Mouse (Mus musculus) embryonic facial prominence, embryonic 11.5 days (tissue): ENCODE measurements around the gene Dis3l. TPM values are rescaled to one million over a fixed set of nuclear protein-coding genes. Genes with fewer than 3 reads are reported as not detected.
"Not testable (repeated sequence)": the region's sequence is repeated elsewhere in the genome, so short reads cannot be mapped to it uniquely, and the experiment has no call there.

Experiments used
- ATAC-seq: fragments of 200-750 bp; cut with Nextera tagmentation; replicated peaks from 2 replicates; pipeline ENCODE4 v1.8.0; 2017; ENCODE audit warnings: low read depth; ENCODE audit not compliant: insufficient number of reproducible peaks, low FRiP score, low TSS enrichment
- DNase-seq: peaks from one replicate; pipeline ENCODE4 v3.0.0-alpha.2; 2015; ENCODE audit warnings: low spot score
- H3K27ac ChIP-seq: fragments of 300-500 bp; sonication (generic); replicated peaks from 2 replicates; pipeline ENCODE4 v1.5.1; 2014; ENCODE audit warnings: mild to moderate bottlenecking, low read depth, low read length, control low read depth
- H3K27me3 ChIP-seq: fragments of 300-500 bp; sonication (generic); 2 replicates; pipeline ENCODE4 v1.6.1; 2014; ENCODE audit warnings: mild to moderate bottlenecking, low read length, moderate library complexity, mixed read lengths; ENCODE audit not compliant: control insufficient read depth, insufficient read depth
- H3K36me3 ChIP-seq: fragments of 300-500 bp; sonication (generic); replicated peaks from 2 replicates; pipeline ENCODE4 v1.6.1; 2014; ENCODE audit warnings: low read depth, mild to moderate bottlenecking, low read length, moderate library complexity, mixed read lengths; ENCODE audit not compliant: control insufficient read depth, insufficient read depth
- H3K4me1 ChIP-seq: fragments of 300-500 bp; sonication (generic); 2 replicates; pipeline ENCODE4 v1.6.1; 2014; ENCODE audit warnings: low read length, mixed read lengths; ENCODE audit not compliant: control insufficient read depth, insufficient read depth
- H3K4me2 ChIP-seq: fragments of 300-500 bp; sonication (generic); 2 replicates; pipeline ENCODE4 v1.6.1; 2014; ENCODE audit warnings: low read depth, mild to moderate bottlenecking, control low read depth, low read length, moderate library complexity
- H3K4me3 ChIP-seq: fragments of 300-500 bp; sonication (generic); 2 replicates; pipeline ENCODE4 v1.5.1; 2014; ENCODE audit warnings: low read depth, low read length, control low read depth
- H3K9ac ChIP-seq: fragments of 300-500 bp; sonication (generic); replicated peaks from 2 replicates; pipeline ENCODE4 v1.6.1; 2014; ENCODE audit warnings: mild to moderate bottlenecking, control low read depth, low read length
- H3K9me3 ChIP-seq: fragments of 300-500 bp; sonication (generic); replicated peaks from 2 replicates; pipeline ENCODE4 v1.6.1; 2016; ENCODE audit warnings: mild to moderate bottlenecking, low read length, inconsistent platforms, mixed read lengths; ENCODE audit not compliant: control insufficient read depth
- WGBS: fragments of 180-500 bp; shearing (Covaris S2); extraction: QIAGEN DNeasy Blood & Tissue Kit; methylation state at CpG from one replicate; pipeline ENCODE4 v1.1.7; 2014; 5-methylcytosine and 5-hydroxymethylcytosine counted together
- polyA plus RNA-seq: library from polyadenylated mRNA; unstranded; fragments of >200 nt; fragmentation: Nextera tagmentation; extraction: Ambion mirVana; gene quantifications from 2 replicates; pipeline ENCODE4 v1.2.1, GENCODE M21; 2014

Dis3l gene
- polyA plus RNA-seq, 1 experiment from 2014 or later: 25.5 TPM

DNA sequence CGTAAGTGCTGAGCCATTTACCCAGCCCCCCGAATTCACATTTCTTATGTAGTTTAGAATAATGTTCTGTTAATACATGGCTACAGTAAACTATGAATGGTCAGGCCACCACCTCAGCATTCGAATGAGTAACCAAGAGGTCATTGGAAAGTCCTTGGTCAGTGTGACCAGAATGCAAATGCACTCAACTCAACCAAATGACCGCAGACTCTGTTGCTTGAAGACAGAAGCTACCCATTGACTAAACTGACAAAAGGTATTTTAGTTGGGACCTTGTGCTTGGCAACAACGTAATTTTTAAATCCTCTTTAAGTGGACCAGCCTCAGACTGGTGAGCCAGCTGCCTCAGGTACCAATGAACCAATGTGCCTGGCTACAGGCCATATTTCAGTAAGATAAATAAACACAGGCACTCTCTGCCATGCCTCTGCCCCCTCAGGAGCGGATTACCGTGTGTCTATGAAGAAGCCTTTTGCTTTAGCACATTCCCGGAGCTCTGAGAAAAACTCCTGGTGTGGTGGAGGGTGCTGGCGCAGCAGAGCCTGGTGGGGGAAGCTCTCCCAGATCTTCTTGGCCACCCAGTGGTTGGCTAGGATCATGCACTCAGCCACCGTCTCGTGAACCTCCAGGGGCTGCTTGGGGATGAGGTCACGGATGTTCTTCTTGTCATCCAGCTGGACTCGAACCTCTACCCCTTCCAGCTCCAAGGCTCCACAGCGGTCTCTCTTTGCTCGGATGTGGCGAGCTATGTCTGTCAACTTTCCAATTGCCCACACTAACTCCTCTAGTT is 29.9 kb downstream of the Dis3l start:
- DNase-seq (peak; percentile 3), ATAC-seq (no peak)
- no peak overlapping the region for H3K27ac ChIP-seq
- H3K36me3 ChIP-seq: no peaks in the 10 kb centered on the region
- H3K4me2 ChIP-seq: no peak overlapping the region
- no peaks in the 10 kb centered on the region for H3K9me3 ChIP-seq
- no peaks in the 10 kb centered on the region for H3K4me1 ChIP-seq
- no peak overlapping the region for H3K4me3 ChIP-seq
- no peaks in the 10 kb centered on the region for H3K27me3 ChIP-seq
- 77% methylated on average over 16 of the region's 16 CpGs for WGBS
- no peak overlapping the region for H3K9ac ChIP-seq

DNA sequence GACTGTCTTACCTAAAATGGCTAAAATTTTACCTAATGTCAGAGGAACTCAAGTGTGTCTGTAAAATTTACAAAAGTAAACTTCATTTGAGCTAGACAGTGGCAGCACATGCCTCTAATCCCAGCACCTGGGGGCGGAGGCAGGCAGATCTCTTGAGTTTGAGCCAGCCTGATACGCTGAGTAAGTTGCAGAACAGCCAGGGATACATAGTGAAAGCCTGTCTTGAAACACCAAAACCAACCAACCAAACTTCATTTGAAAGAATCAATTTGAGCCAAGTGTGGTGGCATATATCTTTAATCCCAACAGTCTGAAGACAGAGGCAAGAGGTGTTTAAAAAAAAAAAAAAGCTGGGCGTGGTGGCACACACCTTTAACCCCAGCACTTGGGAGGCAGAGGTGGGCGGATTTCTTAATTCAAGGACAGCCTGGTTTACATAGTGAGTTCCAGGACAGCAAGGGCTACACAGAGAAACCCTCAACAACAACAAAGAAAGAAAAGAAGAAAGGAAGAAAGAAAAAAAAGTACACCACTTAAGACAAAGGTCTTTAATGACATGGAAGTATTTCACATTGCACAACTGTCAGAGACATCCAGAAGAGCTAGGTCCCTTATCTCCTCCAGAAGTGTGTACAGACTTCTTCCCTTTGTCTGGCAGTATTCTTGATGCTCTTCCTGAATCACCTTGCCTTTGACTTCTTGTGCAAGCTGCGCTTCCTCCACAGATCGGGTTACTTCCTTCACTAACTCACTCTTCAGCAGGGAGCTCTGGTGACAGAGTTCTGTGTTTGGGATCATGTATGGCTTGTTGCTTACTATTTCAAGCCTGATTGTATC is 34.4 kb downstream of the Dis3l start:
- ATAC-seq: no peak
- H3K36me3 ChIP-seq: no peaks in the 10 kb centered on the region
- 84% methylated on average over 6 of the region's 6 CpGs for WGBS

DNA sequence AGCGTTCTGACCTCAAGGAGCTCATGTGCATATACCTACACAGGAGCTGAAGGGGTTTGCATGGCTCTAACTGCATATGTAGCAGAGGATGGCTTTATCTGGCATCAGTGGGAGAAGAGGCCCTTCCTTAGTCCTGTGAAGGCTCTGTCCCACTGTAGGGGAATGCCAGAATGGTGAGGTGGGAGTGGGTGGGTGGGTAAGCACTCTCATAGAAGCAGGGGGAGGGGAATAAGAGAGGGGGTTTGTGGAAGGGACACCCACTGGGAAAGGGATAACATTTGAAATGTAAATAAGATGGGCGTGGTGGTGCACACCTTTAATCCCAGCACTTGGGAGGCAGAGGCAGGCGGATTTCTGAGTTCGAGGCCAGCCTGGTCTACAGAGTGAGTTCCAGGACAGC is 38.0 kb downstream of the Dis3l start:
- not testable (repeated sequence) for H3K36me3 ChIP-seq, H3K9me3 ChIP-seq, H3K27ac ChIP-seq, H3K9ac ChIP-seq, H3K4me3 ChIP-seq, H3K4me2 ChIP-seq, DNase-seq, H3K4me1 ChIP-seq, ATAC-seq, H3K27me3 ChIP-seq
- WGBS: 86% methylated on average over 4 of the region's 4 CpGs

More for the DNA sequence above, 34.4 kb downstream of the Dis3l start:
- H3K9ac ChIP-seq: no peak overlapping the region
- no peak overlapping the region for H3K4me2 ChIP-seq
- H3K27ac ChIP-seq: no peak overlapping the region
- no peaks in the 10 kb centered on the region for H3K27me3 ChIP-seq
- no peaks in the 10 kb centered on the region for H3K9me3 ChIP-seq
- no peaks in the 10 kb centered on the region for H3K4me1 ChIP-seq
- DNase-seq: no peak
- no peak overlapping the region for H3K4me3 ChIP-seq

DNA sequence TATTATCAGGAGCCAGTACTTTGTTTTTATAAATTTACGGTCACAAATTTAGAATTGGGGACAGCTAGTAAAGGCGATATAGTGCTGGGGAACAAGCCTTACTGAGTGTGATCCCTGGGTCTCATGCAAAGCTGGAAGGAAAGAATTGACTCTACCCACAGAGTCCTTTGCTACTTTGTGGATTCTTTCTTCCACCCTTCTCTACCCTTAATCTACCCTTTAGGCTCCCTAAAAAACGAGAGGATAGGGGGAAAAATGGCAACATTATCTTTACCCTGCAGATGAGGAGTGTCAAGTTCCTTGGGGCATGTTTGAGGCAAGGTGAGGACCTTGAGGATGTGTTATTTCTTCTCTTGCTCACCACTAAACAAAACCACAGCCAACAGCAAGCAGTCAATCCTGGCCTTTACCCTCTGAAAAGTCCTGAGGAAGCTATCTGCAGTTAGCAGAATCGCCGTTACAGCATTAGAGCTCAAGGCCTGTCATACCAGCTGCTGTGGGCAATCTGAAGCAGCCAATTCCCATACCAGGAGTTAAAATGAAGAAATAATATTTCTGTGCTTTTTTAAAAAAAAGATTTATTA is 58.6 kb downstream of the Dis3l start:
- ATAC-seq (no peak), DNase-seq (no peak)
- WGBS: 59% methylated on average over 5 of the region's 5 CpGs
- Histone ChIP-seq H3K4me3 (peak overlapping the region; percentile 71), H3K4me2 (peak overlapping the region; percentile 47), H3K36me3 (no peaks in the 10 kb centered on the region), H3K9ac (peak overlapping the region; percentile 91), H3K27me3 (no peaks in the 10 kb centered on the region), H3K4me1 (no peaks in the 10 kb centered on the region), H3K9me3 (no peaks in the 10 kb centered on the region), H3K27ac (no peak overlapping the region)

DNA sequence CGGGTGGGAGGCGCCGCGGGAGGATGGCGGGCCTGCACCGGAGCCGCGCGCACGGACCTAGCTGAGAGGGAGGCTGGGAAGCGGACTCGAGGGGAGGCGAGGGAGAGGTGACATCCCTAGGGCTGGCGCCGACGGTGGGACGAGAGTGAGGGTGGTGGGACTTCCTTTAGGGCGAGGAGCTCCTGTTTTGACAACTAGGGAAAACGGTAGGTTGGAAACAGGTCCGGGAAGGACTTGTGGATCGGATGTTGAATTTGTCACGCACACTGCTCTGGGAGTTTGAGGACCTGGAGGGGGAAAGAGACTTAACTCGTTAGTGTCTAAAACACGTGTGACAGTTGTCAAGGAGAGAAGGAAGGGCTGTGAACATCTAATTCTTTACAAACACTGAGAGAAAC is 59.3 kb downstream of the Dis3l start:
- Histone ChIP-seq H3K9ac (peak overlapping the region; percentile 91), H3K9me3 (no peaks in the 10 kb centered on the region), H3K36me3 (no peaks in the 10 kb centered on the region), H3K4me2 (peak overlapping the region; percentile 47), H3K4me3 (peak overlapping the region; percentile 71), H3K4me1 (no peaks in the 10 kb centered on the region), H3K27me3 (no peaks in the 10 kb centered on the region), H3K27ac (peak overlapping the region; percentile 90)
- ATAC-seq: peak; percentile 80
- DNase-seq: no peak
- 0% methylated on average over 24 of the region's 24 CpGs for WGBS

DNA sequence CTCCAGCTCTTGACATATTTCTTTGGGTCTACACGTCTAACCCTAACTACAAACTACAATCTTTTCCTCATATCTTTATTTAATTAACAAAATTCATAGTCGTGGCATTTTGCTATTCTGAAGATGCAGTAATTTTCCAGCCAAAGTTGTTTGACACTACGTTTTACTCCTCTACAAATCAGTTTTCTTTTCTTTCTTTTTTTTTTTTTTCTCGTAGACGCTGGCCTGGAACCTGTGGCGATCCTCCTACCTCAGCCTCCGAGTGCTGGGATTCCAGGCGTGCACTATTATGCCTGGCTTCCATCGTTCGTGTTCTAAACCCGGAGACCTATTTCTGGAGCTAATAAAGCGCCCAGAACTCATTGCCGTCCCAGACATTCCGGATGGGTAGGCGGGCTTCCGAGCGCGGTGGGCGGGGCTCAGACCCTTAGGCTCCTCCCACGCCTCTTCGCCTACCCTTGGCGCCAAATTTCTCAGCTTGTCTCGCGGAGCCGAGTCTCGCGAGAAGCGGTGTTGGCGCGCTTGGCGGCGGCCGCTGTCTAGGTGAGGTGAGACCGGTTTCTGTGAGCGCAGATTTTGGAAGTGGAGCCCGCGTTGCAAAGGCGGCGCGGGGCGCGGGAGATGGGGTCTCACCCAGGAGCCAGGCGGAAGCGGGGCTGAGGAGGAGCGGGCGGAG is 59.8 kb downstream of the Dis3l start, which contains the start of gene Tipin:
Tipin (plus strand) TSS at position 477 of the 676 bp plus-strand sequence.
- Histone ChIP-seq H3K9ac (peak within 1 kb of the TSS; percentile 91), H3K27me3 (no peaks in the 10 kb centered on the region), H3K4me3 (peak within 1 kb of the TSS; percentile 71), H3K36me3 (no peaks in the 10 kb centered on the region), H3K4me2 (peak within 1 kb of the TSS; percentile 47), H3K27ac (peak within 1 kb of the TSS; percentile 90), H3K9me3 (no peaks in the 10 kb centered on the region), H3K4me1 (no peaks in the 10 kb centered on the region)
- peak; percentile 98 for DNase-seq
- 3% methylated on average over 46 of the region's 46 CpGs for WGBS
- peak; percentile 91 for ATAC-seq

DNA sequence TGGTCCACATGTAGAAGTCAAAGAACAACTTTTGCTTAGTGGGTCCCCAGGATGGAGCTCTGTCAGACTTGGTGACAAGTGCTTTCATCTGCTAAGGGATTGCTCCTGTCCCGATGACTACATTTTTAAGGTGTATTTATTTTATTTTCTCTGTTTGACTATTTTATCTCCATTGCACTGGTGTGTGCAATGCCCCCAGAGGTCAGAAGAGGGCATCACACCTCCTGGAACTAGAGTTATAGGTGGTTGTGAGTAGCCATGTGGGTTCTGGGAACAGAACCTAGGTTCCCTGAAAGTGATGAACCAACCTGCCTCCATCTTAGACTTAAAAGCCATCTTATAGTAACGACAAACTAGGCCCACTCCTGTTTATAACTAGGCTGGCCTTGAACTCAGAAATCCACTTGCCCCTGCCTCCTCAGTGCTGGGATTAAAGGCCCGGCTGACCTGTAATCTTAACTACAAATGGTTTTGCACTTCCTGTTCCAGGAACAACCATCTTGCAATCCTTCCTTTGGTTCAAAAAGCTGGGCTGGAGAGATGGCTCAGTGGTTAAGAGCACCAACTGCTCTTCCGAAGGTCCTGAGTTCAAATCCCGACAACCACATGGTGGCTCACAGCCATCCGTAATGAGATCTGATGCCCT is 62.3 kb downstream of the Dis3l start:
- no peak for DNase-seq

More for the DNA sequence above, 62.3 kb downstream of the Dis3l start:
- Histone ChIP-seq H3K27me3 (no peaks in the 10 kb centered on the region), H3K27ac (no peak overlapping the region), H3K4me2 (no peak overlapping the region), H3K36me3 (no peaks in the 10 kb centered on the region), H3K4me1 (no peaks in the 10 kb centered on the region), H3K4me3 (no peak overlapping the region), H3K9me3 (no peaks in the 10 kb centered on the region), H3K9ac (no peak overlapping the region)
- ATAC-seq: no peak
- 93% methylated on average over 6 of the region's 6 CpGs for WGBS
